Mouse (Mus musculus) embryo, embryonic 10.5 days (tissue): Measurements from ENCODE around the gene Vmn2r57.
"Not testable (repeated sequence)": the region's sequence is repeated elsewhere in the genome, so short reads cannot be mapped to it uniquely, and the experiment has no call there.

Source experiments
- DNase-seq: peaks from one replicate; pipeline ENCODE4 v3.0.0-alpha.2; 2015; ENCODE audit warnings: low spot score

Vmn2r57 gene

GRCm38 (mm10) chr7:41448596-41448995 lies at the start of gene Vmn2r57:
Gene Vmn2r57, minus strand, starts transcription at chr7:41448696.
- DNase-seq = not testable (repeated sequence)

- no peak for DNase-seq
Observed at GRCm38 (mm10) chr7:41497871-41498270, 49.4 kb upstream of the Vmn2r57 start.

- peak; percentile 24 for DNase-seq
Observed at GRCm38 (mm10) chr7:41451864-41452263, 3.4 kb upstream of the Vmn2r57 start.

DNA sequence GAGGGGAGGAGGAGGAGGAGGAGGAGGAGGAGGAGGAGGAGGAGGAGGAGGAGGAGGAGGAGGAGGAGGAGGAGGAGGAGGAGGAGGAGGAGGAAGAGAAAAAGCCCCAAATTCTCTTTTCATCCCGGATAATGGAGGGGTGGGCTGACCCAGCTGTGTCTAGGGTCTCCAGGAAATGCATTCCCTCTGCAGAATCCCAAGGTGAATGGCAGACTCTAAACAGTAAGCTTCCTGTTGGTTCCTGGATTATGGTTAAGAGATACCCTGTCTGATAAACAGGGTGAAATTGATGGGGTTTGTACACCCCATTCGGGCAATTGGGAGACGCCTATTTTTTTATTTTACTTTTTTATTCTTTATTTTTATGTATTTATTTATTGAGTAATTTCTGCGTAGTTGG lies 54.4 kb downstream of the Vmn2r57 start:
- DNase-seq = peak; percentile 1

DNA sequence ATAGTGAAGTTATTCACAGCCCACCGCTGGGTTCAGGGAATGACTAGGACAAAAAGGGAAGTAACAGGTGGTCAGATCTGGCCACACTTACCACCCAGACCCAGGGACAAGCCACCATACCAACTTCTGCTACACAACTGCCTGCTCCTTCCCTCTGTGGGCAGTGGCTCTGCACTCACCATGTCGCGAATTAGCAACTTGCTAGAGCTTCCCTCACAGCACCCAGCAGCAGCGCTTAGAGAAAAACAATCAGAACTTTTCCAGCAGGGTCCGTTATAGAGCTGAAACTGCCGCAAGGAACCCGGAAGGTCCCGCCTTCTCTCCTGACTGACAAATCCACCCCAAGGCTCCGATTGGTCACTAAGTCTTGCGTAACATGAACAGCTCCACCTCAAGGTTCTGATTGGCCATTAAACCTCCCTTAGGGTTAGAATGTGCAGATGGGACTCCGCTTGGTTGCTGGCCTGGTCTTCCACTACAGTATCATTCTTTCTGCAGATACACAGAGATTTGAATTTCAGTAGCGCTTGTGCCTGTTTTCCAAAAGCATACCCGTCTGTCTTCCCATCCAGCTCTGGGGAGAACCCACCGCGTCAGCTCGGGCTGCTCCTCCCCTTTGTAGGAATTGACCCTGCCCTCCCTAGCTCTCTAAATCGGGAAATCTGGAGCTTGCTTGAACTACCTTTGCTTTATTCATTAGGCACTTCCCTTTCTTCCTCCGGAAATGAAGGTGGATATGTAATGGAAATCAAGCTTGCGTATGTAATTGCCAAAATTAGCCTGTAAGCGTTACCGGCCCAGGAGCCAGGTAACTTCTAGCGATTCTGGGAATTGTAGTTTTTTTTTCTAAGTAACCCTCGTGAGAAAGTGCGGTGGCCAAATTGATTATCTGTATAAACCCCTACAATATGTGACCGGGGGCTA lies 55.2 kb downstream of the Vmn2r57 start, which contains the start of gene AI987944:
Gene AI987944, minus strand, starts transcription at position 332 of the 924 bp plus-strand sequence.
- DNase-seq = peak; percentile 94
